Mouse (Mus musculus) cortical plate, adult 2 months (tissue): Measurements from ENCODE around the gene Zfp612. TPM values are rescaled to one million over a fixed set of nuclear protein-coding genes. Genes with fewer than 3 reads are reported as not detected.

Experiments
- H3K27ac ChIP-seq: fragments of 200-500 bp; 2 replicates; pipeline ENCODE4 v1.5.1; 2012; ENCODE audit warnings: low read length, control low read depth, inconsistent platforms; ENCODE audit not compliant: insufficient read depth
- H3K4me1 ChIP-seq: fragments of 200-500 bp; 2 replicates; pipeline ENCODE4 v1.6.1; 2011; ENCODE audit warnings: low read length; ENCODE audit not compliant: control insufficient read depth, insufficient read depth
- H3K4me3 ChIP-seq: fragments of 200-500 bp; 2 replicates; pipeline ENCODE4 v1.5.1; 2011; ENCODE audit warnings: mild to moderate bottlenecking, low read length, control low read depth; ENCODE audit not compliant: insufficient read depth
- CTCF ChIP-seq: fragments of 200-500 bp; IDR thresholded peaks from 2 replicates; pipeline ENCODE4 v1.5.1; 2011; ENCODE audit warnings: mild to moderate bottlenecking, control low read depth, low read length; ENCODE audit not compliant: insufficient read depth; ENCODE audit errors: extremely low read depth
- POLR2A ChIP-seq: fragments of 200-500 bp; IDR thresholded peaks from 2 replicates; pipeline ENCODE4 v1.6.1; 2011; ENCODE audit warnings: mild to moderate bottlenecking, low read length, control low read depth; ENCODE audit not compliant: insufficient read depth; ENCODE audit errors: extremely low read depth
- polyA plus RNA-seq: library from polyadenylated mRNA; depleted of rRNA; stranded (reverse); fragments of >200 nt; gene quantifications from 2 replicates; pipeline ENCODE4 v1.2.3, GENCODE M21; 2012

The Zfp612 gene
- polyA plus RNA-seq, 1 experiment, result 27.7 TPM

DNA sequence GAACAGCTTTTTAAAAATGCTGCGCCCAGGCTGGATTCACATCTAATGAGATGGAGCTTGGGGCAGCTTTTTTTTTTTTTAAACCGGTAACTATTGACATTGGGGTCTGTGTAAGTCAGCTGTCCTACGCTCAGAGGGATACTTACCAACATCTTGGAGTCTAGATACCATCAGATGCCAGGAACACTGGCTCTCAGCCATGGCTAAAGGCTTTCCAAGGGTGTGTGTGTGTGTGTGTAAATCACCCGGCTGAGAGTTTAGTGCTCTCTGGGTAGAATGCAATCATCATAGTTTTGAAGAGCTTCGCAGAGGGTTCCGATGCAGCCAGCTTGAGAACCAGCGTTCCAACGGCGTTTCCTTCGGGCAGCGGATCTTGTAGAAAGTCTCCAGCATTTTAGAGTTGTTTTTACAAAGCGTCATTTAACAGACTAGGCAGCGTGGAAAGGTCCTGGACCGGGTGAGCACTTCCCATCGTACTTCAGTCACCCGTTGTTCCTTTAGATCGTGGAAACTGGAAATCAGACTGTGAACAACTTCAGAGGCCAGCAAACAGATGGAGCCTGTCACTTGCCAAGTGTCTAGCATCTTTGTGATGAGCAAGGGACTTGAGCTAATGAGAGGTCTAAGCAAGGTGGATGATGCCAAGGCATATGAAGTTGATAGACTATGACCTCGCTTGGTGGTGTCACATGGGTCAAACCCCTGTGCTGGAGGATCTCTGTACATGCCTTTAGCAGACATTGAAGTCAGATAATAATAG, 14.8 kb upstream of the Zfp612 start:
- H3K27ac ChIP-seq, result no peak overlapping the region
- H3K4me3 ChIP-seq, result no peak overlapping the region
- TF ChIP-seq POLR2A (no peak), CTCF (no peak)
- H3K4me1 ChIP-seq, result no peaks in the 10 kb centered on the region

DNA sequence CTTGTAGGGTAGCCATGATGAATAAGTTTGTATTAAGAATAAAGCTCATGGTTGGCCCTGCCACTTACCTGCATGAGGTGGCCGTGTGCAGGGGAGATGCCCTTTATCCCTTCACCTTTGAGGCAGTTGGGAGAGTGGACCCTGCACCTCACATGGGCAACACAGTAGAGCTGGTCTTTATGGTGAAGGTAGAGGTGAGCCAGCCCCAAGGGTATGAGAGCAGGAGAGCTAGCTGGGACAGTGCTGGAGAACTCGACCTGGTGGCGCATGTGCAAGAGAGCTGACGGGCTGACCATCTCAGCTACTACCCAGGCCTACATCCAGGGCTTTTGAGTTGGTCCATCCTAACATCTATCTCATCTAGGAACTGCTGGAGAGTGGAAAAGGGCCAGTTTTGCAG, 13.9 kb upstream of the Zfp612 start:
- Histone ChIP-seq H3K27ac (no peak overlapping the region), H3K4me3 (no peak overlapping the region)
- TF ChIP-seq CTCF (no peak), POLR2A (no peak)

DNA sequence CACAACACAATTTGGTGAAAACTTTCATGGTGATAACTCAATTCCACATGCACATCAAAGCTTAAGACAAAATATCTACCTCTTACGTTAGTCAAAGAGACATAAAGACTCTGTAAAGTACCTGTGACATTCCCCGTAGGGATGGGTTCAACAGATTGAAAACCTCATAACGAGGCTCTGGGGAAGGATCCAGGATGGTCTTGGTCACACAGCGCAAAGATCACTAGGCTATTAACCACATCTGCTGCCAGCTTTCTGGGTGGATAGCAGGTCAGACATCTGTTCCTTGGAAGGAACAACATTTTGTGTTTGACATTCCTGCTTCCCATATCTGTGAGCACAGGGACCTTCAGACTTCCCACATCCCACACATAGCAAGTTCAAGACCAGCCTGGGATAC, 9.8 kb upstream of the Zfp612 start:
- Histone ChIP-seq H3K4me3 (no peak overlapping the region), H3K27ac (no peak overlapping the region), H3K4me1 (no peaks in the 10 kb centered on the region)
- no peak for TF ChIP-seq CTCF

More for the DNA sequence above, 13.9 kb upstream of the Zfp612 start:
- H3K4me1 ChIP-seq, result no peaks in the 10 kb centered on the region

DNA sequence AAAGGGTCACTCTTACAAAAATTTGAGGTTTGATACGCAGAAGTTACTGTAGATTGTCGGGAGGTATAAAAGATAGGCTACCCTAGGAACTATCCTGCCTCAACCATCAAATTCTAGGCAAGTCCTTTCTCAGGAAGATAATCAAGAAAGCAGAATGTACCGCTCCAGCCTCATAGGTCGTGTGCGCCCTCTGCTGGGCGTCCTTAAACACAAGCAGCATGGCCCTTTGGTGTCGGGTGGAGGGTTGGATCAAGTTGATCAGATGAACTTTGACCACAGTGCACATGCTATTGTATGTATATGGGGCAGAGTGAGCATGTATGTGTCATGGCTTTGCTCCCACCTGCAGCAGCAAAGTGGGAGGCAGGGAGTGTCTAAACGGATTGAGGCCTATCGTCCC, 7.9 kb upstream of the Zfp612 start:
- H3K27ac ChIP-seq, result no peak overlapping the region
- no peaks in the 10 kb centered on the region for H3K4me1 ChIP-seq
- TF ChIP-seq CTCF (peak; percentile 98), POLR2A (no peak)
- no peak overlapping the region for H3K4me3 ChIP-seq

DNA sequence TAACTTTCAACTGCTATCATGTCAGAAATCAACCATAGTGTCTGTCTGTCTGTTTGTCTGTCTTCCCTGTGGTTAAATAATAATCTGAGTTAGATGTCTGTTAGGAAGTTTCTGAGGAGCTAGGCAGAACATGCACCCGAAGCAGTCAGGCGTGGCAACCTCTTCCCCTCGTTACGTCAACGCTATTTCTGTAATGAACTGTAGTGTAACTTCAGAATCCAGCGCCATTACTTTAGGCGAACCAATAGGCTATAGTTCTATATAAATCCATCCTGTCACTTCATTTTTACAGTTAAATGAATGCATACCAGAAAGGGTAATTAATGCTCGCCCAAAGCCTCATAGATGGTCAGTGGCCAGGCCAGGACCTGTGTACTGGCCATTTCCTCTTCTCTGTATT, 5.0 kb upstream of the Zfp612 start:
- H3K4me1 ChIP-seq, result no peaks in the 10 kb centered on the region
- TF ChIP-seq POLR2A, result no peak
- no peak for TF ChIP-seq CTCF
- H3K27ac ChIP-seq, result no peak overlapping the region
- no peak overlapping the region for H3K4me3 ChIP-seq

DNA sequence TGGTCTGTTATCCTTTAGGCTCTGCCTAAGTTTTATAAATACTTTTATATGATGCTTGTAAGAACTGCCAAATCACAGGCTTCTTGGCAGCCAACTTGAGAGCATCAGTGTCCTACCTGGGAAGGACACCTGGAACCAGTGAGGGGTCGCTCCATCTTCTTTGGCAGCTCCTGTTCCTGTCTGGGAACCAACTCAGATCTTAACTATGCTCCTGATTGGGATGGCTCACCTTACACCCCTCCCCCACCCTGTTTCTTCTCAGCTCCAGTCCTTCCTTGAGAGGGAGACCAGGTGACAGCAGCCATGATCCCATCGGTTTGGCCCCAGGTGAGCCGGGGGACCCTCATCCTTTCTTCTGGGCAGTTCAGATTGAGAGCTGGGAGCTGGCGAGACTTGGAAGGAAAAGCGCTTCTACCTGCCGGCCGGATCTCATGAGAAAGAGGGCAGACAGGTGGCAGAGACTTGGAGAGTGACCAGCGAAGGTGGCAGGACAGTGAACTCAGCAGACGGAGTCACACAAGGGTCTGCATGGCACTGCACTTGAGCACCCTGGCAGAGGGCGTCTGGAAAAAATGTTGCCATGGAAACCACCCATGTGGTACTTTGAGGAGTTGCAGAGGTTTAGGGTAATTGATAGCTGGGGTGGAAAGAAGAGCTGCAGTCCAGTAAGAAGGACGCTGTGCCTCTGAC, 3.0 kb downstream of the Zfp612 start:
- Histone ChIP-seq H3K27ac (no peak overlapping the region), H3K4me1 (peaks cover 3% of the 10 kb centered on the region; the same call in 1 of the 2 replicates), H3K4me3 (no peak overlapping the region)
- no peak for TF ChIP-seq POLR2A
- TF ChIP-seq CTCF, result no peak

DNA sequence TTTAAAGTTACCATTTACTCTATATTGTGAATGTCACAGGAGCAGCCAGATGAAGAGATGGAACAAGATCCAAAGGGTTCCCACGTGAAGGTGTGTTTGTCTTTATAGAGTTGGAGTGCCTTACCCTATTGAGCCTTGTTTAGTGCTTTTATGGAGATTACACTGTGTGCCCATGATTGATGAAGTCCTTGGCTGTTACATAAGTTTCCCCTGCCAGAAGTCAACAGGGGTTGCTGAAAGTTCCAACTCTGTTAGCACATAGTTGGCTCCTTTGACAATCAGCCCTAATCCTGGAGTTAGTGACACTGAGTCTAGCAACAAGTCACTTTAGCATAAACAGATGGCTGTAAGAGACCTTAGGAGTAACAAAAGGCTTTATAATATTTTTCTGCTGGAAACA, 12.3 kb downstream of the Zfp612 start:
- Histone ChIP-seq H3K27ac (no peak overlapping the region), H3K4me1 (no peaks in the 10 kb centered on the region), H3K4me3 (no peak overlapping the region)
- no peak for TF ChIP-seq CTCF
- no peak for TF ChIP-seq POLR2A

DNA sequence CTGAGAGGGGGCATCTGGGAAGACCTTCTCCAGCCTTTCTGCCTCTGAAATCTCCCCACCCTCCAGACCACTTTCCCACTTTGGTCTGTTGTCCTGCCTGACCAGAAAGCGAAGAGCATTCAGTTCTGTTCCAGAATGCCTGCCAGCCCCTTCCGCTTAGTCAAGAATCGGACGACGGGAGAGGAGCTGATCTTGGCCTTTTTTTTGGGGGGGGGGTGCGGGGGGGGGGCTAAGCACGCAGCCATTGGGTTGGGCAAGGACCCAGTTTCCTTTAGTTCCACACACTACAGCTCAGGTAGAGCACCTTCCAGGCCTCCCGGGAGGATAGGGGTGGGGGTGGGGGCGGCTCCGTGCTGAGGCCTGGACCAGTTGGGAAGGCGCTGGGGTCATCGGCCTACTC, 21.4 kb downstream of the Zfp612 start, which contains the start of gene Gm21964:
TSS of gene Gm21964 (plus strand) at position 301 of the 400 bp plus-strand sequence.
- TF ChIP-seq CTCF (no peak), POLR2A (no peak)
- Histone ChIP-seq H3K4me3 (no peak within 1 kb of the TSS), H3K27ac (no peak within 1 kb of the TSS), H3K4me1 (no peaks in the 10 kb centered on the region)

DNA sequence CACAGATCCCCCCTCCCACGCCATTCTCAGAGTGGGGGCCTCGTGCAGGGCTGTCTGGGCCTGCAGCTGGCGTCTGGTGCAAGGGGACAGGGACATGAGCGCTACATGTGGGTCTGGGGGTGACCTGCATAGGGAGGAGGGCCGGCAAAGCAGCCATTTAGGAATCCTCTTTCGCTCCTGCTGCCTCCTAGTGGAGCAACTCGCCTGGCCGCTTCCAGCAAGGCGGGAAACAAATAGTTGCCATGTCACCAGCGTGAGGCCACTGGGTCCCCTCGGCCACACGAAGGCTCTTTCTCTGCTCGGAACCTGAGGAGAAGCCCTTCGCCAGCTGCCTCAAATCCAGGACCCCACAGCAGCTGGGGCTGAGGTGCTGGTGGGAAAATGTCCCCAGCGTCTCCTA, 22.1 kb downstream of the Zfp612 start:
- H3K4me3 ChIP-seq, result no peak overlapping the region
- TF ChIP-seq POLR2A (no peak), CTCF (no peak)
- no peaks in the 10 kb centered on the region for H3K4me1 ChIP-seq
- no peak overlapping the region for H3K27ac ChIP-seq

DNA sequence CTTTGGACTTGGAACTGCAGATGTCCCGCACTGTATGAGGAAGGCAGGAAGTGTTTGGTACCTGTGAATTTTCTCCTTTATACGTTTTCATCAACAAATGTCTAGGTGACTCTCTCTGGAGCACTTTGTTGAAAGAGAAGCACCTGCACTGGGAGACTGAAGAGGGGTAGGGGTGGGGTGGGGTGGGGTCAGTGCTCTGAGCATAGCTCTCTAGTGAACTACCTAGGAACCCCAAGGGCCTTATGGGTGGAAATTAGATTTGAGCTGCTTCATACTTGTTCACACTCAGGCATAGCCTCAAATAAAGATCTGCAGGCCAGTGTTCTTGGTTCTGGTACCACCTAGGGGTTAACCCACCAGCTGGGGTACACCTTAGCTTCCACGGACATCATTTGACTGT, 23.1 kb downstream of the Zfp612 start, which contains the start of gene Gm17720:
TSS of gene Gm17720 (minus strand) at position 101 of the 400 bp plus-strand sequence.
- TF ChIP-seq POLR2A, result no peak
- TF ChIP-seq CTCF, result no peak
- H3K27ac ChIP-seq, result no peak within 1 kb of the TSS
- no peak within 1 kb of the TSS for H3K4me3 ChIP-seq
- no peaks in the 10 kb centered on the region for H3K4me1 ChIP-seq
